Mouse (Mus musculus) kidney, embryonic 14.5 days (tissue): ENCODE data around the gene Ivns1abp. TPM values are rescaled to one million over a fixed set of nuclear protein-coding genes. Genes with fewer than 3 reads are reported as not detected.
"Not testable (repeated sequence)": the region's sequence is repeated elsewhere in the genome, so short reads cannot be mapped to it uniquely, and the experiment has no call there.

Source experiments
- ATAC-seq: fragments of 200-750 bp; cut with Nextera tagmentation; 2 replicates; pipeline ENCODE4 v1.8.0; 2017; ENCODE audit warnings: moderate number of reproducible peaks, mild to moderate bottlenecking, moderate TSS enrichment, moderate library complexity; ENCODE audit not compliant: low FRiP score, low TSS enrichment
- H3K27ac ChIP-seq: fragments of 300-500 bp; sonication (generic); 2 replicates; pipeline ENCODE4 v1.5.1; 2014; ENCODE audit warnings: low read depth, mild to moderate bottlenecking, low read length, moderate library complexity, mixed read lengths
- H3K27me3 ChIP-seq: fragments of 300-500 bp; sonication (generic); 2 replicates; pipeline ENCODE4 v1.6.1; 2014; ENCODE audit warnings: mild to moderate bottlenecking, low read length; ENCODE audit not compliant: control insufficient read depth, insufficient read depth
- H3K36me3 ChIP-seq: fragments of 300-500 bp; sonication (generic); 2 replicates; pipeline ENCODE4 v1.6.1; 2014; ENCODE audit warnings: low read length, mixed read lengths; ENCODE audit not compliant: control insufficient read depth, insufficient read depth
- H3K4me1 ChIP-seq: fragments of 300-500 bp; sonication (generic); 2 replicates; pipeline ENCODE4 v1.6.1; 2014; ENCODE audit warnings: low read length, mixed read lengths; ENCODE audit not compliant: control insufficient read depth, insufficient read depth
- H3K4me2 ChIP-seq: fragments of 300-500 bp; sonication (generic); replicated peaks from 2 replicates; pipeline ENCODE4 v1.6.1; 2014; ENCODE audit warnings: low read depth, mild to moderate bottlenecking, low read length
- H3K4me3 ChIP-seq: fragments of 300-500 bp; sonication (generic); 2 replicates; pipeline ENCODE4 v1.5.1; 2014; ENCODE audit warnings: mild to moderate bottlenecking, low read length
- H3K9ac ChIP-seq: fragments of 300-500 bp; sonication (generic); 2 replicates; pipeline ENCODE4 v1.6.1; 2014; ENCODE audit warnings: low read depth, mild to moderate bottlenecking, low read length, moderate library complexity
- H3K9me3 ChIP-seq: fragments of 300-500 bp; sonication (generic); 2 replicates; pipeline ENCODE4 v1.6.1; 2016; ENCODE audit warnings: low read length; ENCODE audit not compliant: control insufficient read depth
- WGBS: fragments of 180-500 bp; shearing (Covaris S2); extraction: QIAGEN DNeasy Blood & Tissue Kit; methylation state at CpG from one replicate; pipeline ENCODE4 v1.1.7; 2014; 5-methylcytosine and 5-hydroxymethylcytosine counted together
- polyA plus RNA-seq: library from polyadenylated mRNA; unstranded; fragments of >200 nt; fragmentation: Nextera tagmentation; extraction: Ambion mirVana; gene quantifications from 2 replicates; pipeline ENCODE4 v1.2.1, GENCODE M21; 2014

Gene Ivns1abp
- polyA plus RNA-seq: 208 and 414 TPM in 2 replicates

DNA sequence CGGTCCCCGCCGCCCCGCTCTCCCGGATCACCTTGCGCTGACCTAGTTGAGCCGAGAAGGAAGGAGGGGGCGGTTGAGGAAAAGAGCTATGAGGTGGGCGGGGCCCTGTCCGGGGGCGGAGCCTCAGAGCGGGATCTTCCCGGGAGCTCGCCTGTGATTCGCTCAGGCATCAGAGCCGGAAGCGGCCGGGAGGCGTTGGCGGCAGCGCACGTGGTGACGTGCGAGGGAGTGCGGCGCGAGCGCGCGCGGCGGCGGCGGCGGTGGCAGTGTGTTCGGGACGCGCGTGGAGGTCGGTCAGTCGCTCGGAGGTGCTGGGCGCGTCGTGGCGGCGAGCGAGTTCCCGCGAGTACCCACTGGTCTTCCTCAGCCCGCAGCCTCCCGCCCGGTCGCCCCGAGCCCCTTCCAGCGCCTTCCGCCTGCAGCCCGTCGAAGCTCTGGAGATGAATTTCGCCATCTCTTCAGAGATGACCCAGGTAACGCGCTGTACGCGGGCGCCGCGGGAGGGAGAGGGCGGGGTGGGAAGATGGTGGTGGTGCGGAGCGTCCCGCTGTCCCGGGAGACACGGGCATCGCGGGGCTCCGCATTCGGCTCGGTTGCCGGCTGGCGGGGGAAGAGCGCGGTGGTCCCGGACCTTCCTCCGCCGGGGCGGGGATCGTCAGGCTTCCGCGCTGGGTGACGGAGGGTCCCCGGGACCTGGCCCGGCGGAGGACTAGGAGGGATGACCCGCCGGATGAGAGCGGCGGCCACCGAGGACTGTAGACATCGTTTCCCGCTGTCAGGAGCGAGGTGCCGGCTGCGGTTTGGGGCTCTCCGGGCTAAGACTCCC, at the start of gene Ivns1abp:
Ivns1abp (plus strand) TSS at position 195 of the 826 bp plus-strand sequence.
- peak within 1 kb of the TSS; percentile 98 for H3K9ac ChIP-seq
- H3K4me3 ChIP-seq: peak within 1 kb of the TSS; percentile 98
- peaks cover 3% of the 10 kb centered on the region; the same call in 1 of the 2 replicates for H3K36me3 ChIP-seq
- no peaks in the 10 kb centered on the region for H3K9me3 ChIP-seq
- H3K27ac ChIP-seq: peak within 1 kb of the TSS; percentile 97
- under 1% methylated on average over 85 of the region's 104 CpGs for WGBS
- H3K4me1 ChIP-seq: peaks cover 8% of the 10 kb centered on the region; the same call in 1 of the 2 replicates
- ATAC-seq: peak; percentile 95
- peak within 1 kb of the TSS; percentile 40 for H3K4me2 ChIP-seq
- H3K27me3 ChIP-seq: no peaks in the 10 kb centered on the region

GRCm38 (mm10) chr1:151295486-151295885, 48.8 kb upstream of the Ivns1abp start:
- H3K27ac ChIP-seq: no peak overlapping the region
- H3K4me3 ChIP-seq: no peak overlapping the region
- no peaks in the 10 kb centered on the region for H3K27me3 ChIP-seq
- no peak overlapping the region for H3K9ac ChIP-seq
- ATAC-seq: no peak
- WGBS: 69% methylated on average over 3 of the region's 3 CpGs
- no peaks in the 10 kb centered on the region for H3K9me3 ChIP-seq
- H3K4me2 ChIP-seq: no peak overlapping the region
- no peaks in the 10 kb centered on the region for H3K4me1 ChIP-seq
- no peaks in the 10 kb centered on the region for H3K36me3 ChIP-seq

GRCm38 (mm10) chr1:151296621-151297020, 47.7 kb upstream of the Ivns1abp start:
- H3K27me3 ChIP-seq: no peaks in the 10 kb centered on the region
- no peak overlapping the region for H3K4me2 ChIP-seq
- no peak overlapping the region for H3K27ac ChIP-seq
- H3K36me3 ChIP-seq: no peaks in the 10 kb centered on the region
- H3K4me1 ChIP-seq: no peaks in the 10 kb centered on the region
- WGBS: 96% methylated on average over 1 of the region's 1 CpGs
- no peaks in the 10 kb centered on the region for H3K9me3 ChIP-seq
- no peak overlapping the region for H3K4me3 ChIP-seq
- no peak for ATAC-seq
- no peak overlapping the region for H3K9ac ChIP-seq

- Histone ChIP-seq H3K36me3 (no peaks in the 10 kb centered on the region), H3K9me3 (no peaks in the 10 kb centered on the region), H3K27me3 (no peaks in the 10 kb centered on the region), H3K27ac (no peak overlapping the region), H3K4me1 (no peaks in the 10 kb centered on the region), H3K9ac (no peak overlapping the region), H3K4me2 (no peak overlapping the region), H3K4me3 (no peak overlapping the region)
- WGBS: 86% methylated on average over 6 of the region's 6 CpGs
- ATAC-seq: no peak
Observed at GRCm38 (mm10) chr1:151297025-151297424, 47.3 kb upstream of the Ivns1abp start.

DNA sequence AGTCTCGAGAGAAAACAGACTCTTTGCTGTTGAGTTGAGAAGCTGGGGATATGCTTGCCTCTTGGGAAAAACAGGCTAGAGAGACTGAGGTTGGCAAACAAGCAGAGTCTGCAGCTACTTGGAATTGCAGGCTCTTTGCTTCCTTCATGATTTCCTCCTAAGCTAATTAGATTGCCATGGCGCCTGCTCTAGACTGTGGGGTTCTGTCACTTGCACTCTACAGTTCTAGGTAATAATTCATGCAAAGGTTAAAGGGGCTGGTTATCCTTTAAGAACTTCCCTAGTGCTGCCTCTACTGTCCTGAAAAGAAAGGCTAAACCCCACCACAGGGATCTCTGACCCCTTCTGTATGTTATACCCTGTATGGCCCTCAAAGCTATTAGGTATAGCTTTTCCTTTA, 46.7 kb upstream of the Ivns1abp start:
- WGBS: 94% methylated on average over 2 of the region's 2 CpGs
- no peaks in the 10 kb centered on the region for H3K9me3 ChIP-seq
- no peaks in the 10 kb centered on the region for H3K36me3 ChIP-seq
- H3K4me1 ChIP-seq: no peaks in the 10 kb centered on the region
- no peak overlapping the region for H3K4me3 ChIP-seq
- no peak for ATAC-seq
- H3K4me2 ChIP-seq: no peak overlapping the region
- no peak overlapping the region for H3K27ac ChIP-seq
- H3K27me3 ChIP-seq: no peaks in the 10 kb centered on the region
- H3K9ac ChIP-seq: no peak overlapping the region

DNA sequence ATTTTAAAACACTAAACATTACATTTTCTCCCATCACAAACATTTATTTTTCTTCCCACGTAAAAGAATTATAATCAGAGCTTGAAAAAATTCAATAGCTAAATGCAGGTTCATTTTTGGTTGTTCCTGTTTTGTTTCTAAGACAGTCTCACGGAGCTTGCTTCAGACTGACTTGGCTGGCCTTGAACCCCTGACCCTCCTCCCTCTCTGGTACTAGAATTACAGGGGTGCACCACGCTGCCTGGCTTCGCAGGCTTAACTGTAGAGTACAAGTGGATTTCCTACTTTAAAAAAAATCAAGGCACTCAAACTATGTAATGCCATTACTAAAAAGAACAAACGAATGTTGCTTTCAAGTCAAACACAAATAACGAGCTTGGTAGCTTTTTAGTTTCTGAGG, 42.8 kb upstream of the Ivns1abp start:
- no peak overlapping the region for H3K4me3 ChIP-seq
- ATAC-seq: no peak
- H3K27me3 ChIP-seq: no peaks in the 10 kb centered on the region
- no peak overlapping the region for H3K4me2 ChIP-seq
- WGBS: 70% methylated on average over 6 of the region's 6 CpGs
- H3K27ac ChIP-seq: no peak overlapping the region
- no peaks in the 10 kb centered on the region for H3K36me3 ChIP-seq
- H3K9me3 ChIP-seq: no peaks in the 10 kb centered on the region
- no peak overlapping the region for H3K9ac ChIP-seq
- H3K4me1 ChIP-seq: no peaks in the 10 kb centered on the region

DNA sequence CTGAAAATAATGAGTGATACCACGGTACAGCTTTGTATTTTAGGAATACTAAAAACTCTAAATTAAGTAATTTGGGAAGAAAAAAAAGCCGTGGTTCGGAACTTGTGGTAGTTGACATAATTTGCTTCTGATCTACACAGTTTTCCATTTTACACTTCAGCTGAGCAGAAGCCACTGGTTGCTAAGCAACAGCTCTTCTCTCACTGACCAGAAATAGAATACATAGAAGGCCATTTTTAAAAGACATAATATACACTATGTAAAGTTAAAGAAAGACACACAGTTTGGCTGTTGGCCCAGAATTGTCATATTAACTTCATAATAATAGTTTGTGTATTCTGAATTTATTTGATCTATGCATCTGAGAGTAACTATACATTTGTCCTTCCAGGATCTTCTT, 42.4 kb upstream of the Ivns1abp start:
- 79% methylated on average over 3 of the region's 3 CpGs for WGBS
- H3K9ac ChIP-seq: no peak overlapping the region
- ATAC-seq: no peak

GRCm38 (mm10) chr1:151303265-151303664, 41.0 kb upstream of the Ivns1abp start:
- H3K4me3 ChIP-seq: no peak overlapping the region
- peak; percentile 63; the same call in 1 of the 2 replicates for ATAC-seq
- H3K9ac ChIP-seq: no peak overlapping the region
- H3K4me1 ChIP-seq: no peaks in the 10 kb centered on the region
- no peak overlapping the region for H3K27ac ChIP-seq
- H3K4me2 ChIP-seq: no peak overlapping the region
- no peaks in the 10 kb centered on the region for H3K9me3 ChIP-seq
- no peaks in the 10 kb centered on the region for H3K27me3 ChIP-seq
- H3K36me3 ChIP-seq: no peaks in the 10 kb centered on the region

More for the DNA sequence above, 42.4 kb upstream of the Ivns1abp start:
- H3K4me2 ChIP-seq: no peak overlapping the region
- H3K27ac ChIP-seq: no peak overlapping the region
- no peaks in the 10 kb centered on the region for H3K36me3 ChIP-seq
- no peaks in the 10 kb centered on the region for H3K4me1 ChIP-seq
- no peak overlapping the region for H3K4me3 ChIP-seq
- H3K27me3 ChIP-seq: no peaks in the 10 kb centered on the region
- no peaks in the 10 kb centered on the region for H3K9me3 ChIP-seq

DNA sequence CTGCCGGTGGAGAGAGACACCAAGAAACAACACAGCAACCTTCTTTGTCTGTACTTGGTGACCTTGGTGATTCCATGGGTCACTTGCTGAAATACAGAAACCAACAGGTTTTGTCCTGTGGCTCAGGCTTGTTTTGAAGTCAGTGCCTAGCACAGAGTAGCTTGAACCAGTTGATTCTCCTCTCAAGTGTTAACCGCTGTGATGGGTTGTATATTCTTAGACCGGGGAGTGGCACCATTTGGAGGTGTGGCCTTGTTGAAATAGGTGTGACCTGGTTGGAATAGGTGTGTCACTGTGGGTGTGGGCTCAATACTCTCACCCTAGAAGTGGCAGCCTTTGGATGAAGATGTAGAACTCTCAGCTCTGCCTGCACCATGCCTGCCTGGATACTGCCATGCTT, 39.3 kb upstream of the Ivns1abp start:
- H3K4me2 ChIP-seq, H3K27ac ChIP-seq, H3K9ac ChIP-seq, H3K36me3 ChIP-seq, H3K4me1 ChIP-seq, H3K9me3 ChIP-seq, H3K27me3 ChIP-seq, ATAC-seq, H3K4me3 ChIP-seq: not testable (repeated sequence)
- WGBS: 82% methylated on average over 3 of the region's 3 CpGs
